Mouse (Mus musculus) ES-E14 (cell line): Measurements from ENCODE around the gene Rsph3a. TPM values are rescaled to one million over a fixed set of nuclear protein-coding genes. Genes with fewer than 3 reads are reported as not detected.

ENCODE experiments used
- DNase-seq: peaks from one replicate; pipeline ENCODE4 v3.0.0-alpha.2; 2013; ENCODE audit warnings: low read depth, low spot score
- H3K27ac ChIP-seq: 2 replicates; pipeline ENCODE4 v1.5.1; 2012; ENCODE audit warnings: low read depth, mild to moderate bottlenecking, low read length, moderate library complexity, mixed read lengths; ENCODE audit not compliant: poor library complexity, insufficient read depth, severe bottlenecking
- H3K36me3 ChIP-seq: 2 replicates; pipeline ENCODE4 v1.6.1; 2012; ENCODE audit warnings: mild to moderate bottlenecking, low read length, moderate library complexity, mixed read lengths; ENCODE audit not compliant: control insufficient read depth, poor library complexity, insufficient read depth, severe bottlenecking
- H3K4me1 ChIP-seq, 2 experiments: fragments of 150-350 bp in 1 of 2; sonication (generic) in 1 of 2; 2 replicates each; pipeline ENCODE4 v1.6.1; 2012; ENCODE audit warnings: low read length in 2 of 2, mild to moderate bottlenecking in 1 of 2, mixed read lengths in 1 of 2; ENCODE audit not compliant: control insufficient read depth in 2 of 2, insufficient read depth in 2 of 2, poor library complexity in 1 of 2
- H3K4me3 ChIP-seq, 2 experiments: fragments of 150-350 bp in 1 of 2; sonication (generic) in 1 of 2; 2 replicates each; pipeline ENCODE4 v1.5.1; 2012; ENCODE audit warnings: low read length in 2 of 2, low read depth in 1 of 2, mild to moderate bottlenecking in 1 of 2, mixed read lengths in 1 of 2; ENCODE audit not compliant: insufficient read depth in 1 of 2, poor library complexity in 1 of 2, severe bottlenecking in 1 of 2
- H3K9ac ChIP-seq: 2 replicates; pipeline ENCODE4 v1.6.1; 2012; ENCODE audit warnings: low read depth, mild to moderate bottlenecking, low read length, mixed read lengths; ENCODE audit not compliant: poor library complexity, insufficient read depth, severe bottlenecking
- H3K9me3 ChIP-seq: fragments of 150-350 bp; sonication (generic); 2 replicates; pipeline ENCODE4 v1.6.1; 2012; ENCODE audit warnings: low read depth, mild to moderate bottlenecking, low read length; ENCODE audit not compliant: control insufficient read depth, insufficient read depth
- CHD2 ChIP-seq: IDR thresholded peaks from 2 replicates; pipeline ENCODE4 v1.6.1; 2014; ENCODE audit warnings: mild to moderate bottlenecking, low read depth, low read length, inconsistent platforms
- HCFC1 ChIP-seq: IDR thresholded peaks from 2 replicates; pipeline ENCODE4 v1.6.1; 2012; ENCODE audit warnings: low read length, inconsistent platforms, borderline replicate concordance; ENCODE audit not compliant: insufficient read depth
- MAFK ChIP-seq: IDR thresholded peaks from 2 replicates; pipeline ENCODE4 v1.6.1; 2014; ENCODE audit warnings: mild to moderate bottlenecking, low read depth, low read length, inconsistent platforms; ENCODE audit not compliant: insufficient read depth
- ZC3H11A ChIP-seq: IDR thresholded peaks from 2 replicates; pipeline ENCODE4 v1.6.1; 2012; ENCODE audit warnings: low read depth, mild to moderate bottlenecking, inconsistent platforms, low read length, borderline replicate concordance
- ZNF384 ChIP-seq: IDR thresholded peaks from 2 replicates; pipeline ENCODE4 v1.6.1; 2012; ENCODE audit warnings: low read depth, low read length, inconsistent platforms
- in situ Hi-C, 2 experiments: fragments of 600-800 bp; cut with MboI; formaldehyde crosslinking; loops; one replicate each; pipeline ENCODE4 v1.15.1; 2025; ENCODE audit warnings: low sequenced_read_pairs in 2 of 2, inconsistent platforms in 1 of 2; ENCODE audit not compliant: unreplicated experiment in 2 of 2
- total RNA-seq: library from RNA; depleted of rRNA; stranded (reverse); fragments of 300-350 nt; gene quantifications from 2 replicates; pipeline ENCODE4 v1.2.3, GENCODE M21; 2012

Gene Rsph3a
- total RNA-seq, 1 experiment: 4.8 TPM

- Histone ChIP-seq H3K9ac (no peak within 1 kb of the TSS), H3K4me3 (no peak within 1 kb of the TSS), H3K27ac (no peak within 1 kb of the TSS), H3K4me1 (no peaks in the 10 kb centered on the region), H3K9me3 (no peaks in the 10 kb centered on the region), H3K36me3 (no peaks in the 10 kb centered on the region)
- DNase-seq: no peak
- in situ Hi-C loops: loop anchor here in 1 of 2 experiments (25.0 kb wide), 1 partner anchor 963 kb away; the partner anchor contains the start of genes Rnaset2b and Tagap1
- TF ChIP-seq HCFC1 (no peak), CHD2 (no peak), ZNF384 (no peak), MAFK (no peak), ZC3H11A (no peak)
Observed at GRCm38 (mm10) chr17:7925413-7926160, 19.8 kb upstream of the Rsph3a start, which contains the start of gene Tagap. Gene Tagap (plus strand): TSS chr17:7926000.

DNA sequence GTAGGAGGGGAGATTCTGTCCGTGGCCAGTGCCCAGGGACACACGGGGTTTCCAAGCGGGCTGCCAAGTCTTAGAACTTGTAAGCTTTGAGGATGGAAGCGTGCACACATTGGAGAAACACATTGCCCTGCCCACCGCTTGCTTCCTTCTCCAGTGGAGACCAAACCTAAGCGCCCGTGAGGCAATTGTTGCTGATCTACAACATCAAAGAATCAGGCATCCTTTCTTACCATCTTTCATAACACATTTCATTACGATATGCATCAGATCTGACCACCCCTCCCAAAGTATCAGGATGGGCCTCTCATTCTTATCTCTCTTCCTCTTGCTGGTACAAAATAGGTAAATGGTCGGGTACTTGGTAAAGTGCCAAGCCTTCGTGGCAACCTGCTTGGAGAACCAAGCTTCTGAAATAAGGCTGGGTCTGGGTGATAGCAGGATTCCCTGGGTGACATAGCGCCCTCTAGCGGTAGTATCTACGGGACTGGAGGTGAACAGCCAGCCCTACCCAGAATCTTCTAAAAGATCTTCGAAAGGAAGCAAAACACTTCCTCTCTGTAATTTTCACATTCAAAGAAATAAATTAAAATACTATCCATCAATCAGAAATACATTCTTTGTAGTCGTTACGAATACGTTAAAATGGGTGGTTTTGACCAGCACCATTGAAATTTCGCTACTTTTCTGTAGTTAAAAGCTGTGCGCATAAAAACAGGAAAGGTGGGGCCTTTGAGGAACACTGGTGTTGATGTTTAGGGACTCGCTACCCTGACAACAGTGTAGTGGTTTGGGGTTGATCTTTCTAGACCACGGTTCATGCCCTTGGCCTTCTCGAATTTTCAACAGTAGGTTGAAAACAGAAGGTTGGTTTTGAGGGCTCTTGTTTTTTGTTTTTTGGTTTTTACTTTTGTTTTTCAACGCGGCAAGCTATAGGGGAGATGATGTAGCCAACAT is 17.6 kb upstream of the Rsph3a start:
- in situ Hi-C loops: loop anchor here in 1 of 2 experiments (25.0 kb wide), 1 partner anchor 966 kb away; the partner anchor contains the start of genes Rnaset2b and Tagap1

DNA sequence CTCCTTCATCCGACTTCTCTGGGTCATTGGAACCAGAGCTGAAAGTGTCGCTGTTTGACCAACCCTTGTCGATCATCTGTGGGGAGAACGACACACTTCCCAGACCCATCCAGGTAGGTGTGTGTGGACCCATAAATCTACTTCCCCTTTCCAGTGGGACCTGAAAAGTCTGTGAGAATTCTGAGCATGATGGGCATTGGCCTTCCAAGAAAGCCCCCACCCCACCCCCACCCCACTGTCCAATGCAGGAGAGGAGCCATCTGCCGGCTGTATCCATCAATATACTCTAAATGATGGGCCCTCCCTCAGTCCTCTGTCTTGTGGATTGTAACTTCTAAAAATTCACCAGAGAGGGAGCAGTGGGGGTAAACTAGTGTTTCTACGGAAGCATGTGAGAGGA is 16.8 kb upstream of the Rsph3a start:
- no peak overlapping the region for H3K4me3 ChIP-seq
- H3K9ac ChIP-seq: no peak overlapping the region
- no peak for DNase-seq
- no peaks in the 10 kb centered on the region for H3K36me3 ChIP-seq
- H3K9me3 ChIP-seq: no peaks in the 10 kb centered on the region
- H3K4me1 ChIP-seq: no peaks in the 10 kb centered on the region
- no peak overlapping the region for H3K27ac ChIP-seq
- in situ Hi-C loops: loop anchor here in 1 of 2 experiments (25.0 kb wide), 1 partner anchor 966 kb away; the partner anchor contains the start of genes Rnaset2b and Tagap1
- TF ChIP-seq MAFK (no peak), HCFC1 (no peak), CHD2 (no peak), ZC3H11A (no peak), ZNF384 (no peak)

More for the DNA sequence above, 17.6 kb upstream of the Rsph3a start:
- TF ChIP-seq HCFC1 (no peak), MAFK (no peak), ZNF384 (no peak), ZC3H11A (no peak), CHD2 (no peak)
- DNase-seq: peak; percentile 72
- Histone ChIP-seq H3K27ac (no peak overlapping the region), H3K36me3 (no peaks in the 10 kb centered on the region), H3K9ac (no peak overlapping the region), H3K9me3 (no peaks in the 10 kb centered on the region), H3K4me1 (no peaks in the 10 kb centered on the region), H3K4me3 (no peak overlapping the region)

- Histone ChIP-seq H3K4me1 (no peaks in the 10 kb centered on the region), H3K9ac (no peak overlapping the region), H3K4me3 (no peak overlapping the region), H3K9me3 (no peaks in the 10 kb centered on the region), H3K36me3 (no peaks in the 10 kb centered on the region), H3K27ac (no peak overlapping the region)
- peak; percentile 58 for DNase-seq
- in situ Hi-C loops: loop anchor here in 1 of 2 experiments (25.0 kb wide), 1 partner anchor 967 kb away; the partner anchor contains the start of genes Rnaset2b and Tagap1
- TF ChIP-seq CHD2: no peak
- peak; percentile 61; the same call in 1 of the 2 replicates for TF ChIP-seq ZNF384
Observed at GRCm38 (mm10) chr17:7929279-7929678, 16.1 kb upstream of the Rsph3a start.
